Mouse (Mus musculus) kidney, adult 8-10 months (tissue): ENCODE results near the gene Pea15a.
A peak's percentile ranks its signal among the peaks of the same experiment; 100 is the strongest.

ENCODE experiments used
- DNase-seq, 2 experiments: peaks; one replicate each; pipeline ENCODE4 v3.0.0; 2022

Gene Pea15a

DNA sequence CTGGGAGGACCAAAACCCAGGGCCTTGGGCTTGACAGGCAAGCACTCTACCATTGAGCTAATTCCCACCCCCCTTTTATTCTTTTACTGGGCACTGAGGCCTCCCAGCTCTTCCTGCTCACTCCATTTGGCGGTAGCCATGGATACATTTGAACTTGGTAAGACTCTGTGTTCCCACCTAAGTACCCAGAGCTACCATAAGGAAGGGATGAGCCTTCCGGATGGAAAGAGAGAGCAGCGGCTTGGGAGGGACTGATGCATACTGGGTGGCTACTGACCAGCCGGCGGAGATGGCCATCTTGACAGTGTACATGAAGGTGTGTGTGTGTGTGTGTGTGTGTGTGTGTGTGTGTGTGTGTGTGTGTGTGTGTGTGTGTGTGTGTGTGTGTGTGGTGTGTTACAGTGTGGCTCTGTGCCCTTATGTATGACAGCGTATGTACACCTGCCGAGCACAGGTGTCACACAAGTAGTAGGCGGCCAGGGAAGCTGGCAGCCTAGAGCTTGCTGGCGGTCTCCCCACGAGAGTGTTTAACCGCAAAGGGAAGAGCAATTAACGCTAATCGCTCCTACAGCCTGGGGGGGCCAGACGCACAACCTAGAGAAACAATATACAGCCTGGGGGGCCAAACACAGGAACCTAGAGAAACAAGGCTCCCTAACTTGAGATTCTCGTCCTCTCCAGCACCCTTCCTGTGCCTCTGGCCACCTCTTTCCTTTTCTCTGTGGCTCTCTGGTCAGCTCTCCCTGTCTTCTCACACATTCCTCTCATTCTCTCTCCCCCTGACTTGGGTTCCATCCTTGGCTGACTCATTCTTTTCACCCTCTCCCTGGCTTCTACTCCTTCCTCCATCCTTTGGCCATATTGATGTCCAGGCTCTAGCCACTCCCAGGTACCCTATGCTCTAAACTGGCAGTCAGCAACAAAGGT is 1.5 kb downstream of the Pea15a start:
- no peak for DNase-seq

DNA sequence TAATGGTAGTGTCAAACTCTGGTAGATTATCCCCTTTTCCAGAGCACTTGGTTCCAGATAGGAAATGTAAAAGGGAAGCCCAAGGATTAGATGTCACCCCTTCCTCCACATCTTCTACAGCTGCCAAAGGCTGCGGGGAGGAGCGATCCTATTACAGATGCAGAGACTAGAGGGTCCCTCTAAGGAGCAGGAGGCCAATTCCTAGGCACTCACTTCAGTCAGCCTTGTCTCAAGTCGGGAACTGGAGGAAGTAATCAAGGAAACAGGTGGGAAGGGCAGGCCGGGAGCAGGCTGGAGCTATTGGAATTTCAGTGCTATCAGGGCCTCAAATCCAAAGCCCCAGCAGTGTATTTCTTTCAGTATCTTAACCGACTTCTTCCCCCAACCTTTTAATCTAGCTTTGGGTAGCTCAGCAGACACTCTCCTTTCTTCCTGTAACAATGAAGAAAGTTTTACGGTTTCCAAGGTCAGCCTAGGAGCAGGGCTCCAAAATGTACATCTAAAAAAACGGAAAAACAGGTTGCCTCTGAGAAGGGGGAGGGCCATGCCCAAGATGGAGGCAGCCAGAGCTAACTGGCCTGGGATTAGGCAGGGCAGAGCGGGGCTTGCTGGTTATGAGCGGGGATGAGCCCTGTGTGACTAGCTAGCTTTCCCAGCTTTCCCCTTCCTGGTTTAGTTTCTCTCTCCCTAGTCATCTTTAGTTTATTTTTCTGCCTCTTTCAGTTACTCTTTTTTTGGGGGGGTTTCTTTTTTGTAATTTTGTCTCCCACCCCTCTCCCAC is 2.4 kb downstream of the Pea15a start:
- DNase-seq: no peak

DNA sequence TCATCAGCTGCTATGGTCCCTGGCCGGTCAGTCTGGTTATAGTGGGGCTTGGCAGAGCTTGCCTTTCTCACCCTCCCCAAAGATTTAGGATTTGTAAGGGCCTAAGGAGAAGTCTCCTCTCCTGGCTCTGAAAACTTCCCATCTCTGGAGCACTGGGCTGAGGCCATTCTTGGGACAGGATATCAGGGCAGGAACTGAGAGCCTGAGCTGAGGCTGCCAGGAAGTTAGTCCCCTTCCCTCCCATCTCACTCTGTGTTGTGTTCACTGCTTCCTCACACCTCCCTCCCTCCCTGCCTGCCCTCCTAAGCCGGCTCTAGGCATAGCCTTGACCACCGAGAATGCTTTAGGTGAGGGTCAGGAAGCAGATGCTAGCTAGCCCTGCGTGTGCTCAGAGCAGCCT is 3.0 kb downstream of the Pea15a start:
- DNase-seq: peak in 1 of 2 experiments; percentile 20

- no peak for DNase-seq
Observed at GRCm38 (mm10) chr1:172202894-172203522, 3.6 kb downstream of the Pea15a start.

DNA sequence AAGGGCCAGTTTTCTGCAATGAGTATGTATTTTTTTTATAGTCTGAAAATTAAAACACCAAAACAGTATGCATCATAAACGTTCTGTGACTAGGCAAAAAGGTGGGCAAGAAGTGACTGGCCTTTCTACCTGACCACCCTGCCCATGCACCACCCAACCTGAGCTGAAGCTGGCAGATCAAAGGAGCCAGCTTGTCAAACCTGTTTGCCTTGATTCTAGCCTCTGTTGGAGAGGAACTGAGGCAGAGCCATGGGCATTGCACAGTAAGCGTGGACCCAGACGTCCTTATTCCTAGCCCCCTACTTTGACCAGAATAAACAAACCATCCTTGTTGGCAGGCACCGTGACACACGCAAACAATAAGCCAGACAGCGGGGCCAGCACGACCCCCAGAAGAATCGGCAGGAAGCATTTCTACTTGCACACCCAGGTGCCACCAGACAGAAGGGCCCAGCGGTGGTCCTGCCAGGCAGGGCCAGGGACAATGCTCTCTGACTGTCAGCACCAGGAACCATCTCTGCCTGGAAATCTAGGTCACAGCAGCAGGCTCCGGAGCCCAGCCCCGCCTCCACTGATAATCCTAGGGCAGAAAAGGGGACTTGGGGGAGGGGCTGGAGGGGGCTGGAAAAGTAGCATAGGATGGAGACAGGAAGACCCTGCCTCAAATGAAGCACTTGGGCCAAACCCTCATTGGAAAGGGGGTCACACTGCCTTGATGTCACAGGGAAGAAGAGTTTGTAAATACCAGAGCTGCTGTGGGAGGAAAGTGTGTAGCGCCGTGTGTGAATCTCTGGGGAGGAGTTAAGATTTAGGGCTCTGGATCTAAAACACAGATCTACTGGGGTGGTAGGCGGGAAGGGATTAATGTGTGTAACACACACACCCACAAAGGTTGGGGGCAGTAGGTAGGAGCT is 4.4 kb downstream of the Pea15a start:
- no peak for DNase-seq

DNA sequence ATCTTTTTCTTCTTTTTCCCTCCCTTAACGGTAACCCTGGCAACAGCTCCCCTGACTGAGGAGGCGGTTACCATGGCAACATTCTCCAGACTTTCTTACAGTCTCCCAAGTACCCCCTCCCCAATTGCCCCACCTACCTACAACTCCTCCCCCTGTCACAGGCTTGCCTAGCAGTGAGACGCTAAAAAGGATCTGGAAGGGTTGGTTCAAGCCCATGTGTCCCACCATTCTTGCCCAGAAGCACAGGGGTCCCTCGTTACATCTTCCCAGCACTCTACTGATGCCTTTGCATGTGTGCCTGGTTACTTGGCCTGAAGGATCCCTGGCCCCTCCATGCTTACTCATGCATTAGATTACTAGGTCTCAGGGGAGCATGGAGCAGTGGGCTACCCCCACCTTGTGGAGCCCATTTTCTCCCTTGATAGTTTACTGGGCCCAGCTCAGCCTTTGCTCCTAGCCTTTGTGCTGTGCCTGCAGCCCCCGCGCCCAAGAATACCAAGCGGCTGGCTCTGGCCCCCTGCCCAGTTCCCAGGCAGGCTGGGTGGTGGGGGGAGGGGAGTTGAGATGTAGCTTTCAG is 5.6 kb downstream of the Pea15a start:
- no peak for DNase-seq

DNA sequence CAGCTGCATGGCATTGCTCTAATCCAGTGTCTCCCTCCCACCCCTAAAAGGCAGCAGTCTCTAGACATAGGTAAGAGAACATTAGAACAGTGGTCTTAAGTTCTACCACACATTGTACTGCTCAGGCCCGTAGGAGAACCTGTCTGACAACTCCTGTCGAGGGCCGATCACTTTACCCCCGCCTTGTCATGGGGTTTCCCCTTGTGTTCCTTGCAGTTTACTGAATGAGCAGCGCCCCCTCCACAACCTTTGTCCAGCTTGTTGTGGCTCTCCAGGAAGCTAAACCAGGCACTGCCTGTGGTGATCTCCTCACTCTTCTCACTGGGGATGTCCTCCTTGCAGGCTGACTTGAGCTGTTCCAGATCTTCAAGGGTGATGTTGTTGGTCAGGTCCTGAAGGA is 6.4 kb downstream of the Pea15a start:
- DNase-seq: no peak

DNA sequence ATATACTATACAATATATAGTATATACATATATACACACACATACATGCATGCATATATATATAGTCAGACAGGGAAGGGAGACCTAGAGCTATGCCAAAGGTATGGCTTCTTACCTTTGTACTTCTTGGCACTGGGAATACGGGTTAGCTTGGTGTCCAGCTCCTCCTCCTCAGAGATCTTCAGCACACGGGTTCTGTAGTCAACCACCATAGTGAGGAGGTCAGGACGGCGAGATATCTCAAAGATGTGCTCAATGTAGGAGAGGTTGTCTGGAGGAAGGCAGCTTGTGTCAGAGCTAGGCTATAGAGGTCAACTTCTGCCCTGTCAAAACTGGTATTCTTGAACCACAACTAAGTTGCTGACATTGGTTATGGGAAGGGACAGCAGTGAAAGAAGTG is 7.6 kb downstream of the Pea15a start:
- no peak for DNase-seq

GRCm38 (mm10) chr1:172198316-172198715 is 8.3 kb downstream of the Pea15a start:
- no peak for DNase-seq

DNA sequence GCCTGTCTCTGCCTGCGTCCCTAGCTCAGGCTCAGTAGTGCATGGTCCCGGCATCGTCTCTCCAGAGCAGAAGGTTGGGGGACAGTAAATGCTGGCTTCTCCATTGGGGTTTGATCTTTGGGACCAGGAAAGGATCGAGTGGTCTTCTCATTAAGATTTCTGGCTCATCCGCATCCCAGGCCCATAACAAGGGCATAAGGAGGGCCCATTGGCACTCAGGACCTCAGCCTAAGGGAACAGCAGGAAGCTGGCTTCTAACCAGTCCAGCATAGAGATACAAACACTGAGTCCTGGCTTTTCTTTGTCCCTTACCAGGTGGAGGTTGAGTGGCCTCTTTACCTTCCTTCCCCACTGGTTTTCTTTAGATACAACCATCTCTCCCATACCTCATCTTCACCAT is 8.8 kb downstream of the Pea15a start:
- DNase-seq: no peak

GRCm38 (mm10) chr1:172197146-172197545 is 9.5 kb downstream of the Pea15a start:
- DNase-seq: no peak

DNA sequence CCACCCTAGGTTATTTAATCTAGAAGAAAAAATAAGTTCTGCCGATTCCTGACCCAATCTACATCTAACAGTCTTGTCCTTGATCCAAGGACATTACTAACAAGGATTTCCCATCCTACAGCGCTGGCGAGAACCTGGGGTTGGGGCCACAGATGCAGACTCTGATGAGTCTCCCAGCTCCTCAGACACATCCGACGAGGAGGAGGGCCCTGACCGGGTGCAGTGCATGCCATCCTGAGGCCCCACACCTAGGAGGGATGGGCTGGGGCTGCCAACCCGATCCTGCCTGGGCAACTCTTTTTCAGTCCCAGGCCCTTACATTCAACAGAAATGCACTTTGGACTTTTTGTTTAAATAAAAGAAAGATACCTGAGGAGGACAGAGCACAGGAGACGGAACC is 12.2 kb downstream of the Pea15a start:
- no peak for DNase-seq

DNA sequence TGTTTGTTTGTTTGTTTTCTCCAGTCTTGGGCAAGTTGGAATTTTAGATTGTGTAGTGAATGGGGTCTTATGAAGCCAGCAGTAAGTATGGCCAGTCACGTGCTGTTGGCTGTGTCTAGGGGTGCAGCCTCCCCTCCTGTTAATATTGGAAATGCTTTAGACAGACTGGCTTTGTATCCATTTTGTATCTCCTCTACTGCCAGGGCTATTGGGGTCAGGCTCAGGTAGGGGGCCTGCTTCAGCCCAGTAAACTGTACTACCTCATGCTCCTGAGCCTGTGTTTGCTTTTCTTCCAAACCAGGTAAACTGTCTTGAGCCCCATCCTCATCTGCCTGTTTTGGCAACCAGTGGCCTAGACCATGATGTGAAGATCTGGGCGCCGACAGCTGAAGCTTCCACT is 14.4 kb downstream of the Pea15a start:
- DNase-seq: no peak

DNA sequence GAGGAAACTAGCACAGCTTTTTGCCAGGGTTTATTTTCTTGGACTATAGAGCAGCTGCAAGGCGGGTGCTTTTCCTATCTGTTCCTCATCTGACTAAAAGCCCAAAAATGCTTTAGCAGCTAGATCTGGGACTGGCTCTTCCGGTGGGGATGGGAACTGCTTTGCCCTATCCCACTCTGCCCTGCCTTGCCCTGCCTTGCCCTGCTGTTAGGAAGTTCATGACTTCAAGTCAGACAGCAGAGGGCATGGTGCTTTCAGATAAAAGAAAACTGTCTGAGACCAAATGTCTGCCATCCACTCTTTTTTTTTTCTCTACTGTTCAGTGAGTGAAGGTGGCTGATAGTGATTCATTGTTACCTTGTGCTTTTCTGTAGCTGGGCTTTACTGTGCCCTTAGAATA is 15.0 kb downstream of the Pea15a start:
- no peak for DNase-seq

DNA sequence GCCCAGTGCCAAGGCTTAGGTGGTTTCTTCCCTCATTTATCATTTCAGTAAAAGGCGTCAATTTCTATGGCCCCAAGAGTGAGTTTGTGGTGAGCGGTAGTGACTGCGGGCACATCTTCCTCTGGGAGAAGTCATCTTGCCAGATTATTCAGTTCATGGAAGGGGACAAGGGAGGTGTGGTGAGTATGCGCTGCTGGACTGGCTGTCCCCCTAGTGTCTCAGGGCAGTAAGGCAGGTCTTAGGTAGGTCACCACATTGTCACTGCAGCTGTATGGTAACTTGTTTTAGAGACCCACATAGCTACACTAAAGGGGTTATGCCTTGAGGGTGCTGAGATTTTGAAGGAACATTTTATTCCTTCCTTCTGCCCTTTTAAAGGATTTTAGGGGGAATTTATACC is 17.7 kb downstream of the Pea15a start:
- no peak for DNase-seq

- no peak for DNase-seq
Observed at GRCm38 (mm10) chr1:172186401-172187289, 20.0 kb downstream of the Pea15a start.

DNA sequence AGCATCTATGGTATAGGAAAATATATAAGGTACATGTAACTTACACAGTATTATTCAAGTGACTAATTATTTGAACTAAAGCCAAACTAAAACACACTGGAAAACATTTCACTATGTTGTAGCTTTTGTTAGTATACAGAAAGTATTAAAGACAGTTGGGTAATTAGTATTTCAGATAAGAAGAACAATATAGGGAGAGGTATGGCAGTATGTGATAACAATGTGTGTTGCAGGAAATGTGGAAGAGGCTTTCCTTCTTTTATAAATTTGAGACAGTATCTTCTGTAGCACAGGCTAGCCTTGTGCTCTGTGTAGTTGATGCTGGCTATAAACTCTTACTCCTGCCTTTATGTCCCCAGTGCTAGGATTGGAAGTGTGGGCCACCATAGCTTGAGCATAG is 22.7 kb downstream of the Pea15a start:
- no peak for DNase-seq

- no peak for DNase-seq
Observed at GRCm38 (mm10) chr1:172183056-172183455, 23.5 kb downstream of the Pea15a start.

DNA sequence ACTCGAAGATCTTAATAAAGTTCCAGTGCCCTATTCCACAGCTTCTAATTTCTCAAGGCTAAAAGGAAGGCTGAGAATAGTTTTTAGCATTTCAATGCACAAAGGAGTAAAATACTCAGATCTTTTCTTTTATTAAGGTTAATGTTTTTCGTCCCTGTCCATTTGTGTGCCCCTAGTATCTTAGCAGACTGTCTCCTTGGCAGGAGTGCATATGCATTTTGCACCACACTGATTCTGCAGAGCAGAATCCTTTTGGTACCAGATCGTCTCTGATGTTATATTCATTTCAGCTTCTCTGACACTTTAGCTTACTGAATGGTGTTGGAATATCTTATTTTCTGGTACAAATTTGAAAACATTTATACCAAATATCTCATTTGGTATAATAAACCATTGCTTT is 24.8 kb downstream of the Pea15a start:
- no peak for DNase-seq

DNA sequence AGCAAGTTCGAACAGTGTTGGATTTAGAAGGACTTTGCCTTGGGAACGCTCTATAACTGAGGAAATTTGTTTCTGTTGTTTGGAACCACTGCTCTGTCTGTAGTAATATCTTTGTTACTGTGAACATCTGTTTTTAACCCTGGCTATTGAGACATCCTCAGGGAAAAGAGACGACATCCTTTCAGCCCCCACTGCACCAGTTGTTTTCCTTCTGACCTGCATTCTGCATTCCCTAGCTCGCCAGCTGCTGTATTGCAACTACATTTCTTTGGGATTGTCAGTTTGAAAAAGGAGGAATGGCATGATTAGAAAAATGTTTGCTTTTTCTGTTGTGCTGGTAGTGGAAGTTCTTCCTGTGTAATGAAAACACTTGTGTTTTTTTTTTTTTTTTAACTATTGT is 25.7 kb downstream of the Pea15a start:
- no peak for DNase-seq

DNA sequence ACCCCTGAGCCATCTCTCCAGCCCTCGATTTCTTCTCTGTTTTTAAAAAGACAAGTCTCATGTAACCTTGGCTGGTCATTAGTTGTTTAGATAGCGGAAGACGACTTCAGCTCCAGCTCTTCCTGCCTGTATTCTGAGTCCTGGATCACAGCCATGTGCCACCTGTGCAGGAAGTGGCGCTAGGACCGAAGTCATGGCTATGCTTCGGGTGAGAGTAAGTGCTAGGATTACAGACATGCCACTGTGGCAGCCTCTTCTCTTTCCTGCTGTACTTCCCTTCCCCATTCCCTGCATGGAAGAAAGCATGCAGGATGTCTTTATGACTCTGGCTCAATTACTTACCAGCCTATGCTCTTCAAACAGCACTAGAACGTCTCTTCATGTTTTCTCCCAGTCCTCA is 27.5 kb downstream of the Pea15a start:
- DNase-seq: no peak
